Mouse (Mus musculus) induced T-regulatory cell, adult 2 months (primary cell): ENCODE data around the gene Taf5l.
"Not testable (repeated sequence)": the region's sequence is repeated elsewhere in the genome, so short reads cannot be mapped to it uniquely, and the experiment has no call there.

Experiments
- DNase-seq: peaks from one replicate; pipeline ENCODE4 v3.0.0-alpha.2; 2012; ENCODE audit warnings: low read depth

The Taf5l gene

DNA sequence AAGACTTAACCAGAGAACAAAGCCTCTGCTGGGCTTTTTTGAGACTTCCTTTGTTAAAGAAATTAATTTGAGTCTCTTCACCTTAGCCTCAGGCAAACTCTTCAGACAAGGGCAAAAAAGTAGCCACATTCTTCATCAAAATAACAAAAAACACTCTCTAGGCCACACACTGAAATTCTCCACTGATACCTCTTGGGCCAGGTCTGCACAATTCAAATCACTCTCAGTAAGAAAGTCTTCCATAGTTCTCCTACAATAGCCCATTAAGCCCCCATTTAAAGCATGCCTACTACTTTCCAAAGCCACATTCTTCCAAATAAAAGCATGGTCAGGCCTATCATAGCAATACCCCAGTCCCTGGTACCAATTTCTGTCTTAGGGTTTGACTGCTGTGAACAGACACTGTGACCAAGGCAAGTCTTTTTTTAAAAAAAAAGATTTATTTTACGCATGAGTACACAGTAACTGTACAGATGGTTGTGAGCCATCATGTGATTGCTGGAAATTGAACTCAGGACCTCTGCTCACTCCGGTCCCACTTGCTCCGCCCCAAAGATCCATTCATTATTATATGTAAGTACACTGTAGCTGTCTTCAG lies 9.1 kb downstream of the Taf5l start:
- DNase-seq, result no peak

DNA sequence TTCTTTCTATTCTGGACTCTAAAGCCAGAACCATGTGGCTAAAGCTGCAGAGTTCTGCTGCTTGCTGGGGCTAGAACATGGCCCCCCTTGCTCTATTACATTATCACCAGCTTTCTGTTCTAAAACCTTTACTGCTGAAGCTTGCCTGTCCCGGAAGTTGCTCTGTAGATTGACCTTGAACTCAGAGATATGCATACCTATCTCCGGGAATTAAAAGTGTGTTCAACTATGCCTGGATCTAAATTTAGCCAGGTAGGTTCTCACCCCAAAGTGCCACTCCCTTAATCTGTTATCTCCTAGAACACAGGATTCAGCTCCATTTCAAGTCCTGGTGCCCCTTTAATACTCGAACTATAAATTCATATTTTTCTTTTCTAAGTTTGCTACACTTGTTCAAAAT lies 9.6 kb downstream of the Taf5l start:
- no peak for DNase-seq

- no peak for DNase-seq
These were observed 13.4 kb downstream of the Taf5l start for GRCm38 (mm10) chr8:124007829-124008228.

DNA sequence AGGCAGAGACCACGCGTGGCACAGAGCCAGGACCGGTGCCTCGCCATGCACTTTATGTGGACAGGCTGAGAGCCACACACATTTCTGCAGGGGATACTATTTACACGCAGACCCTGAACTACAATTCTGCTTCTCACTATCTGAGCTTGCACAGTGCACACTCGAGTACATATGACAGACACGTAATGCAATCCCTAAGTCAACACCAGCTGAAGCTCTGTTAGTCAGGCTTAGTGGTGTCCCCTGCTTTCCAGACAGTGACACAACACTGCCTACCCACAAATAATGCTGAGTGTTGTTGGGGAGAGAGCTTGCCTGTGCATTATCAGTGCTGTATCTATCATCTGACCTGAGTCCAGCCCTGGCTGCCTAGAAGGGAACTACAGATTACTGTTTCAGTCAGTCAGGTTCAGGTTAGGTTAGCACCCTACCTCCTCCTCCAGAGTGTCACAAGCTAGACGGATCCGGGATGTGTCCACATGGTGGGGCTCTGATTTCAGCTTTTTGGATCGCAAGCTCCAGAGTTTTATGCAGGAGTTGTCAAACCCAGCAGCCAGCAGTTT lies 18.6 kb downstream of the Taf5l start:
- DNase-seq, result no peak

- no peak for DNase-seq
These were observed 21.6 kb downstream of the Taf5l start for GRCm38 (mm10) chr8:123999568-123999967.

DNA sequence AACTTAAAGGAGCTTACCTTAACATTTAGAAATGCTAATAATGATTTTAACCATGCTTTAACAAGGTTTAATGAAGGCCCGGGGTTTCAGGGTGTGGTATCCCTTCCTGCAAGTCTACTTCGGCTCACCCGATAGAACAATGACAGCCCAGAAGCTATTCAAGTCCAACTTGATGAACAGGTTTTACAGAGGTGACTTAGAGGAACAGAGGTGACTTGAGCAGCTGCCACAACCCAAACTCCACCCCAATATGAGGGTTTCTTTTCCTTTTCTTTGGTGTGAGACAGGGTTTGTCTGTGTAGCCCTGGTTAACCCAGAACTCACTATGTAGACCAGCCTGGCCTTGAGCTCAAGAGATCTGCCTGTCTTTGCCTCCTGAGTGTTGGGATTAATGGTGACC lies 27.2 kb downstream of the Taf5l start:
- DNase-seq, result no peak

DNA sequence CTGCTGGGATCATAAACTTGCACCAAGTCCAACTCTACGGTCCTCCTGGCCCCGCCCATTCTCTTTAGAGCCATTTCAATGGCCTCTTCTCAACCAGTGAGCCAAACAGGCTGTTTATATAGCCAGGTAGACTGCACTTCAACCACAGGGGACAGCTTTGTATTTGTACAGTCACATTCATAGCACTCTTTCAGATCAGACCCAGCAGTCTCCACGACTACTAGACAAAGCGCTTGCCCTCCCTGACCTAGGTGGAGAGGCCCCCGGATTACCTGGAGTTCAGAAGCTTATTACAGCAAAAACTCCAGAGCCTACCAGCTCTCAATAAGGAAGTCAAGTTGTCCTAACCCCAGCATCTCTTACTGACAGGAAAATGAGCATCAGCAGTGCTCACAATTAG lies 27.6 kb downstream of the Taf5l start:
- no peak for DNase-seq

- DNase-seq, result no peak
These were observed 28.6 kb downstream of the Taf5l start for GRCm38 (mm10) chr8:123992587-123992986.

GRCm38 (mm10) chr8:123990277-123991049 lies 30.7 kb downstream of the Taf5l start:
- DNase-seq, result no peak

- no peak for DNase-seq
These were observed 32.1 kb downstream of the Taf5l start for GRCm38 (mm10) chr8:123989128-123989527.

DNA sequence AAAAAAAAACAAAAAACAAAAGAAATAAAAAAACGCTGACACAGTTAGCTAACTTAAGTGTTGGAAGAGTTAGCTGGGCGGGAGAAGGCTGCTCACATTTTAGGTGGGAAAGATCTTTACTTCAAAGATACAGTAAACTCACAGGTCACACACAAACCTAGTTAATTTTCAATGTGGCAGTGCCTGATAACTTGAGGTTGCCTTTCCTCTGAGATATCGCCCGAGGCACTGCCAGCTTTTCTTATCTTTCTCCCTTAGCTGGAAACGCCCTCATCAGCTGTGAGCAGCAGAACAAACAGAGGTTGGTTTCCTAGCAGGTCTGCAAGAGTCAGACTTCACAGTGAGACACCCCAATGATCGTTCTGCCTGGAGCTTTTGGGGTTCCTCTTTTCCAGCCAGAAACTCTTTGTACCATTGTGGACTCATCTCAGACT lies 32.6 kb downstream of the Taf5l start:
- DNase-seq, result peak; percentile 17

- peak; percentile 74 for DNase-seq
These were observed 38.3 kb downstream of the Taf5l start, which contains the start of gene Abcb10 for GRCm38 (mm10) chr8:123982826-123983400. Gene Abcb10, minus strand, starts transcription at chr8:123983122.

DNA sequence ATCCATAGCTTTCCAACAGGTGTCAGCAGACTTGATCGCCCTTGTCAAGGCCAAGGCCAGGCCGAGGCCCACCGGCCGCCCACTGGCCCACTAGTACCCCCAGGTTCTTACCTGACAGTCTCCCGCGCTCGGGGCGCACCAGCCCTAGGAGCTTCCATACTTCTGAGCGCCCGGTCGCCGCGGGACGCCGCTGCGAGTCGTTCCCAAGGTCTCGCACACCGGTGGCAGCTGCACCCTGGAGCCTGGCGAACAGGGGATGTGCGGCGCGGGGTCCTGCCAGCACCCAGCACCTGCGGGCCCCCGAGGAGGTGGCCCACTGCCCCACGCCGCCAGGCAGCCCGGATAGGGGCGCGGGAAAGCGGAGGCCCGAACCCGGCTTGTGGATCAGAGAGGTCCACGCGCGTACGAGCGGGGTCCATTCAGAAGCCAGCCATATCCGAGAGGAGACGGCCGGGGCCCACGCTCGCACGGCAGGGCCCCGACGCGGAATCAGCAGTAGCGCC lies 38.9 kb downstream of the Taf5l start:
- DNase-seq, result no peak

- DNase-seq, result no peak
These were observed 39.5 kb downstream of the Taf5l start for GRCm38 (mm10) chr8:123981674-123982073.

- DNase-seq, result no peak
These were observed 41.0 kb downstream of the Taf5l start for GRCm38 (mm10) chr8:123980239-123980638.

- DNase-seq, result no peak
These were observed 42.3 kb downstream of the Taf5l start for GRCm38 (mm10) chr8:123978926-123979325.

DNA sequence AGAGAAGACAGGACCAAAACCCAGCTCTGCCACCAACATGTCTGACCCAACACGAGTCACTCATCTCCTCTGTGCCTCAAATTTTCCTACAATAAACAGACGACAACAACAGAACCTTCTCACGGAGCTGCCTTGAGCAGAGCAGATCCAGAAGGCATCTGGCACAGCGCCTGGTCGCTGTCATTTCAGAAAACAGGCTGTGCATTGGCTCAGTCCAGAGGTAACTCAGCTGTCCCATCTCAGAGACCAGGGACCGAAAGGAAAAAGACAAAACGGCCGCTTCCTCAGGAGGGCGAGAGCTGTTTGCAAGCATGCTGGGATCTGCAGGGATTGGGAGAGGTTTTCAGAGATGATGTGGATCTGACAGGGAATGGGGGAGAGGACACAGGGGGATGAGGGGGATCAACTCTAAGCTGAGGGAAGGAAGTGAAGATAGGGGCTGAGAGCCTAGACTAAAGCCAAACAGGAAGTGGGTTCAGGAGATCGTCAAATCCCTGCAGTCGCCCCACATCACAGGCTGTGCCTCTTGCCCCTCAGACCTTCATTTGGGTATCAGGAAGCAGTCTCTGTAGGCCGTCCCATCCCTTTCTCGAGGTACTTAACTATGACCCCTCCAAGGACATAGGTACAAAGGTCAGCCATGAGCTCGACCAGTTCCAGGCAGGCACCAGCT lies 42.9 kb downstream of the Taf5l start:
- DNase-seq, result peak; percentile 16

DNA sequence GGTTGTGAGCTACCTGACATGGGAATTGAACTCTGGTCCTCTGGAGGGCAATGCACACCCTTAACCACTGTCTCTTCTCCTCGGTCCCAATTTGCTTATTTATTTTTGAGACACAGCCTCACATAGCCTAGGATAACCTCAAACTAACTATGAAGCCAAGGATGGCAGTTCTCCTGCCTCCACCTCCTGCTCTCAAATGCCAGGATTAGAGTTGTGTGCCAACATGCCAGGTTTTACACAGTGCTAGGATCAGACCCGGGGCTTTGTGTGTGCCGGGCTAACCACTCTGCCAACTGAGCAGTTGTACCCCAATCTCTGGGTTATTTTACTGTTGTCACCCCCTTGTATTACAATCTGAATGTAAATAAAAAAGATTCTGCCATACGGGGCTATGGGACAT lies 43.7 kb downstream of the Taf5l start:
- DNase-seq, result no peak

DNA sequence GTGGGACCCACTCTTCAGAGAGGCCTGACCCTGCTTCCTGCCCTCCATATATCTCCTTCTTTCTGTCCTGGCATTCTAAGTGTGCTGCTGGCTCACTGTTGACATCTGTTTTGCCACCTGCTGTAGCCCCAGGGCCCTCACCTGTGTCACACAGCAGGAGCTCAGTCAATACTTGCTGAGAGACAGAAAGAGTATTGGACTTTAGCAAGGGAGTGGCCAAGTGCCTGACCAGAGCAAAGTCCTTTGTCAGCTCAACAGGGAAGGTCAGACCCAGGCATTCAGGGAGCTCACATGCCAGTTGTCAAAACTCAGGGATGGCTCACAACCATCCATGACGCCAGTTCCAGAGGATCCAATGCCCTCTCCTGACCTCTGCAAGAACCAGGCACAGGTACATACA lies 47.7 kb downstream of the Taf5l start:
- DNase-seq, result no peak

DNA sequence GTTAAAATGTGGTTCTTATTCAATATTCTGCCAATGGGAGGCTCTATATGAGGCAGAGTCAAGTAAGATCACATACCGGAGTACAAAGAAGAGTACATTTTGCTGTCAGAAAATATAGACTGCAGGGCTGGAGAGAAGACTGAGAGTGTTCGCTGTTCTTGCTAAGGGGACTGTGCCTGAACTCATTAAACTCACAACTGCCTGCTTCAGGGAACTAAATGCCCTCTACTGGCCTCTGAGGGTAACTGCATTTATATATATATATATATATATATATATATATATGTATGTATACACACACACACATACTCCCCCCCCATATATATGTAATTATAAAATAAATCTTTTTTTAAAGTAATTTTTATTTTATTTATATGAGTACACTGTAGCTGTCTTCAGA lies 54.3 kb downstream of the Taf5l start:
- peak; percentile 50 for DNase-seq

GRCm38 (mm10) chr8:123961371-123961770 lies 59.8 kb downstream of the Taf5l start:
- no peak for DNase-seq

DNA sequence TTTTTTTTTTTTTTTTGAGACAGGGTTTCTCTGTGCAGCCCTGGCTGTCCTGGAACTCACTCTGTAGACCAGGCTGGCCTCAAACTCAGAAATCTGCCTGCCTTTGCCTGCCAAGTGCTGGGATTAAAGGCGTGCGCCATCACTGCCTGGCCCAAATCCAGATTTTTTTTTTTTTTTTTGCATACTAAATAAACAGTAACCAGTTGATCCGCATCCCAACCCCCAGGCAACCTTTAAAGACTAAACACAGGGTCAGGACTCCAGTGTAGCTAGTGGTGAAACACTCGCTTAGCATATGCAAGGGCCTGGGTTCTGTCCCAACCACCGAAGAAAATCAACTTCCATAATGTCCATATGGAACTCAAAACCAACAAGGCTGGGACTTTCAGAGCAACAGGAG lies 60.6 kb downstream of the Taf5l start:
- not testable (repeated sequence) for DNase-seq
